Mouse (Mus musculus) retina, adult 2 months (tissue): ENCODE data around the gene Naip1.
"Not testable (repeated sequence)": the region's sequence is repeated elsewhere in the genome, so short reads cannot be mapped to it uniquely, and the experiment has no call there.

Experiments
- DNase-seq: peaks from one replicate; pipeline ENCODE4 v3.0.0-alpha.2; 2012; ENCODE audit warnings: low read depth, low spot score

The Naip1 gene

DNA sequence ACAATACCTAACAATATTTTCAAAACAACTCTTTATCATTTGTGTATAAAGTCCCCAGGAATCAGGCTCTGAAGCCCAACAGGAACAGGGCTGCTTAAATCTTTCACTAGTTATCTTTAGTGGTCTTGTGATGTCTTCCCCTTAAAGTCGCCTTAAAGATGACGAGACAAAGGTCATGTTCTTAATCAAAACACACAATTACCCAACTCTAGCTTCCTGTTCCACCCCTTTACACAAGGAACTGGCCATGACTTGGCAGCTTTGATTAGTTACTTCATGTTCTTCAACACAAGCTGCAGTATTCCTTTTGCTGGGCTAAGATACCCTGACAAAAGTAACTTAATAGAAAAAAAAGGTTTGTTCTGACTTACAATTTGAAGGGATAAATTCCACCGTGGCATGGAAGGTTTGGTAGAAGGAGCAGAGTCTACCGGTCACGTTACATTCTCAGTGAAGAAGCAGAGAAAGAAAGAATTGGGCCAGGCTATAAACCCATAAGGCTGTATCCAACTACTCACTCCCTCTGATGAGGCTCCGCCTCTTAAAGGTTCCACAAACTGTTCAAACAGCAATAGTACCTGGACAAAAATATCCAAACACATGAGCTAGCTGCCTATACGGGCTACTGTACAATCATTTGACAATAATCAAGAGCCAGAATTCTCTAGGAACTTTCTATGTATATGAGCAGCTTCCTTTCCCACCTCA lies 49.6 kb downstream of the Naip1 start:
- DNase-seq: not testable (repeated sequence)

DNA sequence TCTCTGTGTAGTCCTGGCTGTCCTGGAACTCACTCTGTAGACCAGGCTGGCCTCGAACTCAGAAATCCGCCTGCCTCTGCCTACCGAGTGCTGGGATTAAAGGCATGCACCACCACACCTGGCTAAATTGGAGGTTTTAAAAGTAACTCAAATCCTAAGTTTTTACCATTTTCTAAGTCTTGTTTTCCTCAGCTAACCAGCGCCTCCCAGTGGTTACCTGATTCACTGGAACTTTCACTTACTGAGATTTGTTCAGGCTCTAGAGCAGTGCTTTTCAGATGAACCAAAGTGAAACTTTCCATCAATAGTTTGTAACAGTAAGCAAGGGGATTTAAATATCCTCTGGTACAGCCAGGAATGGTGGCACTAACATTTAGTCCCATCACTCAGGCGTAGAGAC lies 61.6 kb downstream of the Naip1 start:
- DNase-seq: peak; percentile 4

DNA sequence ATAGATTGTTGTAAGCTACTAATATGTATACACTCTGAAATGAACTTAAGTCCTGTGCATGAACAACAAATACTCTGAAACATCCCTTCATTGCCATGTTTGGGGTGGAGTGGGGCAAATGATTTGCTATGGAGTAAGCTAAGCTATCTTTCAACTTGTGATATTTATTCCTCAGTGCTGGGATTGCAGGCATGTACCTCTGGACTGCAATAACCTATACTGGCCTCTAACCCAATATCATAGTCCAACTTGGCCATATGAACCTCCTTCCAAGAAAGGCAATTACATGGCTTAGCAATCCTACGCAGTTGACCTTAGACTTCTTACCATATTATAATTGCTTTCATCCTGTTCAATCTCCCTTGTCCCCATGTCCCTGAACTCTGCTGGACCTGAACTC lies 82.1 kb downstream of the Naip1 start:
- no peak for DNase-seq
